Mouse (Mus musculus) ES-CJ7 (cell line): Measurements from ENCODE around the gene Larp1.

Source experiments
- DNase-seq: peaks from one replicate; pipeline ENCODE4 v3.0.0; 2011; ENCODE audit warnings: low read depth, low spot score

Gene Larp1

GRCm38 (mm10) chr11:57998872-57999271 lies 10.0 kb upstream of the Larp1 start:
- peak; percentile 64 for DNase-seq

GRCm38 (mm10) chr11:58003126-58003525 lies 5.7 kb upstream of the Larp1 start:
- DNase-seq: no peak

- DNase-seq: no peak
Measured at GRCm38 (mm10) chr11:58003734-58004133, 5.1 kb upstream of the Larp1 start.

GRCm38 (mm10) chr11:58005110-58005509 lies 3.8 kb upstream of the Larp1 start:
- DNase-seq: no peak

- DNase-seq: no peak
Measured at GRCm38 (mm10) chr11:58008013-58008412, 851 bp upstream of the Larp1 start.

- DNase-seq: peak; percentile 94
Measured at GRCm38 (mm10) chr11:58008437-58009050, 320 bp upstream of the Larp1 start.

GRCm38 (mm10) chr11:58009516-58010141 lies 765 bp downstream of the Larp1 start:
- DNase-seq: peak; percentile 38

GRCm38 (mm10) chr11:58010226-58010781 lies 1.4 kb downstream of the Larp1 start:
- peak; percentile 41 for DNase-seq

- DNase-seq: no peak
Measured at GRCm38 (mm10) chr11:58010930-58011329, 2.1 kb downstream of the Larp1 start.

GRCm38 (mm10) chr11:58011813-58012212 lies 2.9 kb downstream of the Larp1 start:
- DNase-seq: no peak

GRCm38 (mm10) chr11:58012674-58013073 lies 3.8 kb downstream of the Larp1 start:
- no peak for DNase-seq

GRCm38 (mm10) chr11:58013100-58013499 lies 4.2 kb downstream of the Larp1 start:
- no peak for DNase-seq

- no peak for DNase-seq
Measured at GRCm38 (mm10) chr11:58014604-58015003, 5.7 kb downstream of the Larp1 start.

- DNase-seq: no peak
Measured at GRCm38 (mm10) chr11:58015339-58015738, 6.5 kb downstream of the Larp1 start.

- no peak for DNase-seq
Measured at GRCm38 (mm10) chr11:58016371-58016770, 7.5 kb downstream of the Larp1 start.

- DNase-seq: no peak
Measured at GRCm38 (mm10) chr11:58017422-58017821, 8.6 kb downstream of the Larp1 start.

GRCm38 (mm10) chr11:58018287-58018686 lies 9.4 kb downstream of the Larp1 start:
- peak; percentile 55 for DNase-seq

GRCm38 (mm10) chr11:58018701-58019100 lies 9.8 kb downstream of the Larp1 start:
- peak; percentile 72 for DNase-seq

- DNase-seq: no peak
Measured at GRCm38 (mm10) chr11:58021095-58021494, 12.2 kb downstream of the Larp1 start.

- DNase-seq: no peak
Measured at GRCm38 (mm10) chr11:58021618-58022017, 12.8 kb downstream of the Larp1 start.

- DNase-seq: no peak
Measured at GRCm38 (mm10) chr11:58024271-58024670, 15.4 kb downstream of the Larp1 start.

- DNase-seq: no peak
Measured at GRCm38 (mm10) chr11:58024671-58025070, 15.8 kb downstream of the Larp1 start.

GRCm38 (mm10) chr11:58025881-58026280 lies 17.0 kb downstream of the Larp1 start:
- no peak for DNase-seq
